Comparison of ENCODE assay signal across 23 mouse cellular contexts in the genomic region with DNA sequence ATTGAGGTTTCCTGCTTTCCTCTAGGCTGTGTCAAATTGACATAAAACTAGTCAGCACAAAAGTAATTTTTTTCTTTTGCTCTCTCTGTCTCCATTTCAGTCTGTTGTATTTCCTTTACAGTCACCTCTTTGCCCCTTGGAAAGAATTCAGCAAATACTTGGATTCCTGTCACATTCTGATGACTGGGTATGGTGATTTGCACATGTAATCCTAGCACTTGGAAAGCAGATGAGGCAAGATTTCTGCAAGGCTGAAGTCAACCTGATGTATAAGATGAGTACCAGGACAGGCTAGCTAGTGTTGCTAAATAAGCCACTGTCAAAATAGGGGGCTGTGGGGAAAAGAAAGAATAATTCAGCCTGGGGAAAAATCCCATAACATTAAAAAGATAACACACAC.
"Had no signal": no experiment of that assay in that cellular context is flagged by ENCODE, and none has a peak within 500 bp of the region (broad histone marks: within the 10 kb centered on the region; RNA-seq: fewer than 3 reads in every experiment).

No protein-coding gene starts in this region.

- H3K27me3 ChIP-seq: limb, embryonic 13.5 days; liver, embryonic 12.5 days; liver, embryonic 15.5 days; midbrain, embryonic 12.5 days; midbrain, embryonic 15.5 days; neural tube, embryonic 13.5 days had no signal

- H3K9ac ChIP-seq: limb, embryonic 13.5 days; liver, embryonic 12.5 days; liver, embryonic 15.5 days; midbrain, embryonic 12.5 days; midbrain, embryonic 15.5 days; neural tube, embryonic 13.5 days had no signal

- H3K4me3 ChIP-seq: layer of hippocampus, adult 2 months; limb, embryonic 10.5 days; limb, embryonic 13.5 days; liver, embryonic 12.5 days; liver, embryonic 15.5 days; midbrain, embryonic 12.5 days; midbrain, embryonic 15.5 days; neural tube, embryonic 13.5 days had no signal

- H3K4me2 ChIP-seq: limb, embryonic 13.5 days; liver, embryonic 12.5 days; liver, embryonic 15.5 days; midbrain, embryonic 12.5 days; midbrain, embryonic 15.5 days; neural tube, embryonic 13.5 days had no signal

- ATAC-seq: liver, embryonic 12.5 days; midbrain, embryonic 15.5 days had no signal

- H3K4me1 ChIP-seq: limb, embryonic 10.5 days; limb, embryonic 13.5 days; liver, embryonic 12.5 days; liver, embryonic 15.5 days; midbrain, embryonic 12.5 days; midbrain, embryonic 15.5 days; neural tube, embryonic 13.5 days had no signal

- H3K36me3 ChIP-seq: limb, embryonic 10.5 days; limb, embryonic 13.5 days; liver, embryonic 12.5 days; liver, embryonic 15.5 days; midbrain, embryonic 12.5 days; midbrain, embryonic 15.5 days; neural tube, embryonic 13.5 days had no signal

- DNase-seq: kidney, adult 11 months; kidney, adult 8-10 months; kidney, postnatal 25 days; layer of hippocampus, adult 9-11 months; liver; lung, adult 18-20 months; lung, postnatal 14 days; retina, postnatal 1 day; right cerebral cortex, postnatal 25 days; spleen, adult 18-20 months; thymus, adult 2 months; thymus, postnatal 14 days; thymus, postnatal 4 days had no signal

- H3K9me3 ChIP-seq: limb, embryonic 10.5 days; limb, embryonic 13.5 days; liver, embryonic 12.5 days; liver, embryonic 15.5 days; midbrain, embryonic 12.5 days; midbrain, embryonic 15.5 days; neural tube, embryonic 13.5 days had no signal

- H3K27ac ChIP-seq: layer of hippocampus, adult 2 months; limb, embryonic 10.5 days; limb, embryonic 13.5 days; liver, embryonic 12.5 days; liver, embryonic 15.5 days; macrophage; midbrain, embryonic 12.5 days; midbrain, embryonic 15.5 days; neural tube, embryonic 13.5 days; stomach, postnatal 0 days had no signal
